Mouse (Mus musculus) cerebellum, postnatal 4 days (tissue): Measurements from ENCODE around the gene Ripk3.

Source experiments
- DNase-seq, 2 experiments: peaks; one replicate each; pipeline ENCODE4 v3.0.0; 2022; ENCODE audit warnings: low spot score in 2 of 2, mixed read lengths in 1 of 2

Ripk3 gene

DNA sequence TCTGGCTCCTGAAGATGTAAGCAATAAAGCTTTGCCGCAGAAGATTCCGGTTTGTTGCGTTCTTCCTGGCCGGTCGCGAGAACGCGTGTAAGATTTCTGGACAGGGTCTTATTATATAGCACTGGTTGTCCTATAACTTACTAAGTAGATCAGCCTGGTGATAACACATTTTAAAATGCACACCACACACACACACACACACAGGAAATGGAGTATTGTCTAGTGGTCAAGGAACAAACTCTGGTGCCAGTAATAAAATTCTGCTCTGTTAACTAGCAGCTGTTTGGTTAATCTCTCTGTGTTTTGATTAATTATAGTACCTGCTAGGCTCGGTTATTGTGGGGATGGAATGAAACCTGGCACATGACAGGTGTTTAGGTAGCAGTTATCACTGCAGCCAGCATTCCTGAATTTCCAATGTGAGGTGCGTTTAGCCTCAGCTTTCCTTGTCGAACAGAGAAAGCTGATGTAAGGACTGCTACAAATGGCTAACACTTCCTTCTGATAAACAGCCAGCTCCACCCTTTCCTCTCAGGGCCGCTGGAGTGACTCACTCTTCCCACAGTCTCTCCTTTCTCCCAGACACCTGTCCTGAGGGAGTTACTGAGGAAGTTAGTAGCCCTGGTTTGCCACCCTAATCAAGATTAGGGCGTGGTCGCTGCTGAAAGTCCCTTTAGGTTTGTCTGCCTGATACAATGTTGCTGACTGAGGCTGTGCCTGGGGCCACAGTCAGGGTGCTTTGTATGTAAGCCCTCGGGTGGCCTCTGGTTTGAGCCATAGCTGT, 6.9 kb upstream of the Ripk3 start:
- DNase-seq, result no peak

DNA sequence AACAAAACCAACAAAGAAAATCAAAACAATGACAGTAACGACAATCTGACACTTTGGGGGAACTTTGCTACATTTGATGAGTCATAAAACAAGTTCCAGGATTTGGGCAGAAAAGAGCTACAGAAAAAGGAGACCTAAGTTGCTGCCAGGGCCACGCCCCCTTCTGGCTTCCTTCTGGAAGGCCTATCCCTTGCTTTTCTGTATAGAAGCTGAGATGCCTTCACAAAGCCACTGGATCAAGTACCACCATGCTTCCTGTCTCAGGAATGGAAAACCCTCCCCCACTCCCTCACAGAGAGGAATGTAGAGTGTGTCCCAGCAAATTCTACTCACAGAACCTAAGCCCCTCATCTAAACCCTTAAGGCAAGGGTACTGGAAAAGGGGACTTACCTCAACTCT, 5.3 kb upstream of the Ripk3 start:
- DNase-seq, result no peak

DNA sequence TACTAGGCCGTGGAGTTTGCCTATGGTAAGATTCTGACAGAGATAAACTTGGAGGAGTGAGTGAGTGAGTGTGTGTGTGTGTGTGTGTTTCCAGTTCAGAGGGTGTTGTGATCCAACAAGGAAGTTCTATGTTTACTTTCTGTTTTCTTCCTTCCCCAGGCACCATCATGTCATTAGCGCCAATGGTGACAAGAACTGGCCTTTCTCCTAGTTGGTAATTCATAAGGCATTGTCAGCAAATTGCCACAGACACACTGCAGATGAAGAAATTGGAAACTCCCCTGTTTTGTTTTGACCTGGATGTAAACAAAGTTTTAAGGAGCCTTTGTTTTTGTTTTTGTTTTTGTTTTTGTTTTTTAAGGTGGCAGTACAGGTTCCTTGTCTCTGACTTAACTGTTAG, 4.8 kb upstream of the Ripk3 start:
- DNase-seq, result no peak

DNA sequence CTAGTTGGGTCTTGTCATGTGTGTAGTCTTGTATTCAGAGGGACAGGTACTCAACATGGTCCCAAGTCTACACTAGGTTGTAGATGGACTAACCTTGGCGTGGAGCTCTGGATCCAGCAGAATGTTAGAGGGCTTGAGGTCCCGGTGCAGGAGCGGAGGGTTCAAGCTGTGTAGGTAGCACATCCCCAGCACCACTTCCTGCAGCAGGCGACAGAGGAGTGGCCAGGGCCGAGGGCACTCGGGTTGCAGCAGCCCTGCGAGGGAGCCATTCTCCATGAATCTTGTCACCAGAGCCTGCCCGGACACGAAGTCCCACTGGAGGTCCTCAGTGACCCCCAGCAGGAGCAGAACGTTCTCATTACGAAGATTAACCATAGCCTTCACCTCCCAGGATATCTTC, 934 bp downstream of the Ripk3 start:
- DNase-seq, result no peak

- no peak for DNase-seq
Observed at GRCm38 (mm10) chr14:55785195-55785594, 3.5 kb downstream of the Ripk3 start.

DNA sequence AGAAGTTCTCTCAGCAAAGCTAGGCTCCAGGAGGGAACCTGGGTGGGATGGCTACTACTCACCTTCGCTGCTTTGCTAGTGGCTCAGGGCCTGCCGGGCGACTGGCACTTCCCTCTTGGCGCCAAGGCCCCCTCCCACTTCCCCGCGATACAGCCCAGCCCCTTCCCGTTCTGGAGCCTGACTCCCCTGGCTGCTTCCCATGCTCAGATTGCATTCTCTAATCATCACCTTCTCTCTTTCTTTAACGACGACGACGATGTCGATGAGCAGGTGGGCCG, 4.8 kb downstream of the Ripk3 start, which contains the start of gene Adcy4:
TSS of gene Adcy4 (minus strand) at position 138 of the 278 bp plus-strand sequence.
- DNase-seq, result peak in 1 of 2 experiments; percentile 1

DNA sequence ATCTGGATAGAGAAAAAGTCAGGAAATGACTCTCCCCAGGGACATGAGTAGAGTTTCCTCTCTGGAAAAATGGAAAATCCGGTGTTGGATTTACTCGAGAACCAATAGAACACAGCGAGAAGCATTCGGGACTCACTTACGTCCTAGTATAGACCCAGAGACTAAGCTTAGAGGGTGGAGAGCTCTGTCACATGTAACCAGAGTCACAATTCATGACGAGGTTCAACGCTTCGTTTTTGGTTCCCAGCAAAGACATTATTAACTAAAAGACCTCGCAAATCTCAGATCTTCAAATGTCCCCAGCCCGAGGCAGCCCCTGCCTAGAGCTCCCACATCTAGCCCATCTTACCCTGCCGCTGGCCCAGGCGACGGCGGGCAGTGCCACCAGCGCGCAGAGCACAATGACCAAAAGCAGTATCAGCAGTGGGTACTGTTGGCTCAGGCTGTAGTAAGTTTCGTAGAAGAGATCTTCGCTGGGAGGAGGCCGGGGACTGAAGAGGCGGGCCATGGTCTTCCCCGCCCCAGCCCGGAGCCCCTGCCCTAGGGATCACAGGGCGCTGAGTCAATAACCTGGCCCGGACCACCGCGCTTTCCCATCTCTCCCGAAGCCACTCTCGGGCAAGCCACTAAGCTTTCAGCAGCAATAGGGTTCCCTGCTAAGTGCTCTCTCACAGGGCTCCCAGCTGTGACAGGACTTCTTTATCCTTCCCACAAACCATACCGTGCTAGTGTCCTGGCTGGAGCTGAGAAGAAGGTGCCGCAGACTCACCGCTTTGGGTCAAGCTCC, 5.3 kb downstream of the Ripk3 start:
- peak in 1 of 2 experiments; percentile 2 for DNase-seq

DNA sequence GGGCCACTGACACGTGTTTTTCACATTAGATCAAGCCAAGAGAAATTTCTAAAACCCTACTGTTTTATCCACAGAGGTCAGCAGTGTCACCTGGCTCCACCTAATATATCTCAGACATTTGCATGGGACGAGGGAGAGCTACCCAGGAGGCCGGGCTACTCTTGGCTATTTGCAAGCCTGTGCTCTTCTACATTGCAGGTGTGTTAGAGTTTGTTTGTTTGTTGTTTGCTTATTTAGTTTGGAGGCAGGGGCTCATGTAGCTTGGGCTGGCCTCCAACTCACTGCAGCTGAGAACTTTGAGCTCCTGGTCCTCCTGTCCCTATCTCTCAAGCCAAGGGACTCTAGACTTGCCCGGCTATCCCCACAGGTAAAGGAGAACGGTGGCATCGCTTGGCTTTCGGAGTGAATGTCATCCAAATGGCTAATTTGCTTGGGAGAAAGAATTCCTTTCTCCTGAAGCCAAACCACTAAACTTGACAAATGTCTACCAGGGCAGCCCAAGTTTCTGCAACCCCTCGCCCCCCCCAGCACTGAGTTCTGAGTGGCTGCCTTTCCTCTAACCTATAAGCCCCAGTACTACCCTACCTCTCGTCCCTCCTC, 6.2 kb downstream of the Ripk3 start:
- DNase-seq, result peak in 1 of 2 experiments; percentile 1

GRCm38 (mm10) chr14:55781310-55781709, 7.4 kb downstream of the Ripk3 start:
- peak in 1 of 2 experiments; percentile 52 for DNase-seq

DNA sequence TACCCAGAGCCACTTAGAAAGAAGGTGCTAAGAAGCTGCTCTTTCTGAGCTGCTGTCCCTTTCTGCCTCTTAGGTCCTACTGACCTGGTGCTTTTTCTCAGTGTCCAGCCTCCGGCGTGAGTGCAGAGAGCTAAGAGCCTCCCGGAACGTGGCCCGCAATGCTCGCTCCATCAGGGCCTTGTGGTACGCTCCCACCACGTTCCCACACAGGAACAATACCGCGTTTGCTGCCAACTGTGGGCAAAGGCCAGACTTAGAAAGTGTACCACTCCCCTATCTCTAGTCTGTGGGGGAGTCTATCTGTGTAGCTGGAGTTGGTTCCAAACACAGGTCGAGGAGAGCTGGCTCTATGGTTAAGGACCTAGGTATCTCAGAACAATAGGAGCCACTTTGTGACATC, 7.9 kb downstream of the Ripk3 start:
- DNase-seq, result no peak

DNA sequence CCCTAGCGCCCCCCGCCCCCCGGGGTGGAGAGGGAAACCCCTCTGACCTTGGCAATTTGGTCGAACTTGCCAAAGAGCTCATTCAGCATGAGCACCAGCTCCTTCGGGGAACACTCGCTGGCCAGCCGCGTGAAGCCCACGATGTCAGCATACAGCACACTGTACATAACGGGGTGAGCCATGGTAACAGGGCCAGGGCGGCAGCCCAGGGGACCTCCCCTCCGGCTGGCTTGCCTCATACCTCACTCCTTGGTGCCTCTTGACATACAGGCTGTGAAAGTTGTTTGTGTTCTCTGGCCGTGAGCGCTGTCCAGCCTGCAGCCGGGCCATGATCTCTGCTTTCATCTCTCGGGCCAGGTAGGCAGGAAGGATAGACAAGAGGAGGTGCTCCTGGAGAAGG, 9.0 kb downstream of the Ripk3 start:
- DNase-seq, result no peak

GRCm38 (mm10) chr14:55778686-55779085, 10.0 kb downstream of the Ripk3 start:
- DNase-seq, result no peak

DNA sequence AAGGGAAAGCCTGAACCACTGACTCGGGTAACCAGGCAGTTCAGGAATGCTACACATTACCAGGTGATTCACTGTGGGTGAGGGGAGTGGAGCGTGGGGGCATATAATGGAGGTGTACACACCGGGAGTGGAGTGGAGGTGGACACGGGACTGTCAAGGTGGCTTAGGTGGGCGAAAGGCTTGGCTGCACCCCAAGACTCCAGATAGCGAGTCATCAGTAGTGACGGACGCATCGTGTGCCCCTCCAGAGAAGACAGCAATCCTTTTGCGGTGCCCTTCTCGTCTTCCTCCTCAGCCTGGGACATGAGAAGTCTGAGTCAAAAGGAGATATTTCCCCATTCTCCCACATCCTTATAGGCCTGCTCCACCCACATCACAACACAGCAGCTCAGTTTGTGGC, 10.9 kb downstream of the Ripk3 start:
- no peak for DNase-seq

- no peak for DNase-seq
Observed at GRCm38 (mm10) chr14:55777176-55777575, 11.5 kb downstream of the Ripk3 start.

GRCm38 (mm10) chr14:55776711-55777110, 12.0 kb downstream of the Ripk3 start:
- DNase-seq, result no peak

GRCm38 (mm10) chr14:55769087-55769703, 19.5 kb downstream of the Ripk3 start:
- DNase-seq, result no peak

DNA sequence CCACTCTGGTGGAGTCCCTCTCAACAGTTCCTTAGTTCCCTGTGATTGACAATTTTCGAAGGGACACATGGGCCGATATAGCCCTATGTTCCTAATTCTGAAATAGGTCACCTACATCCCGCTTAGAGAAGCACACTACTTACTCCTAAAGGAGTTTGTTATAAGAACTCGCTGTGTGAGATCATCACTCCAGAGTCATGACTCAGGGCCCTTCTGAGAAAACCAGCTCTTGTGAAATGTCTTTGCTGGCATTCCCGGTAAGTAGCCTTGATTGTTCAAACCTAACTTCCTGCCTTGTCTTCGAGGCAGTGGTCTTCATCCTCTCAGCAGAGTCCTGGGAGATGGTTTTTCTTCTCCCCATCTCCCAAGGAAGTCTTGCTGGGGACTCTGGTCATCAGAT, 20.1 kb downstream of the Ripk3 start:
- no peak for DNase-seq

- peak in 1 of 2 experiments; percentile 60 for DNase-seq
Observed at GRCm38 (mm10) chr14:55767519-55768414, 20.9 kb downstream of the Ripk3 start.

GRCm38 (mm10) chr14:55765696-55766095, 23.0 kb downstream of the Ripk3 start, which contains the start of gene Ltb4r1:
TSS of gene Ltb4r1 (plus strand) at chr14:55765962.
- no peak for DNase-seq

DNA sequence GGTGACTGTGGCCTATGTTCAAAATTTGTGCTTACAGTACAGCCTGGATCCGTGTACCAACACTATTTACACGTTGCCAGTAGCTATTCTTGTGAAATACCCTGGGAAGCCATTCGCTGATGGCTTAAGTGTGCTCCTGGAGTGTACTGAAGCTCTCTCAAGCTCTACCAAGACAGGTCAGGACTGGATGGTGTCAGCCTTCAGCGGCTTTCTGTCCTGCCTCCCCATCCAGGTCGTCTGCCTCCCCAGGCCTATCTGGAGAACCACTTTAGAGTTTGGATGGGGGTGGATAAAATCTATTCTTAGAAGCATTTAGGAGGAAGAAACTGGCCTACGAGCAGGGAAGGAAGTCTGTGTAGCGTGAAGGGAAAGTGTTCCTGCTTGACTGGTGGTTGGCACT, 25.5 kb downstream of the Ripk3 start:
- no peak for DNase-seq
